Mouse (Mus musculus) frontal cortex, adult (tissue): ENCODE data around the gene Lsm14b.

ENCODE experiments used
- ATAC-seq: cut with Nextera tagmentation; 2 replicates; pipeline ENCODE4 v1.9.2; 2017; ENCODE audit warnings: mild to moderate bottlenecking, moderate library complexity, mixed read lengths; ENCODE audit not compliant: low TSS enrichment

The Lsm14b gene

GRCm38 (mm10) chr2:180053001-180053400, 28.2 kb downstream of the Lsm14b start:
- ATAC-seq, result no peak

- ATAC-seq, result no peak
These were observed 38.7 kb downstream of the Lsm14b start for GRCm38 (mm10) chr2:180063338-180064131.

GRCm38 (mm10) chr2:180069770-180070480, 45.1 kb downstream of the Lsm14b start:
- ATAC-seq, result peak; percentile 41

- peak; percentile 95 for ATAC-seq
These were observed 46.0 kb downstream of the Lsm14b start, which contains the start of gene Mtg2 for GRCm38 (mm10) chr2:180070481-180071453. TSS of gene Mtg2 (plus strand) at chr2:180070588.

- no peak for ATAC-seq
These were observed 46.9 kb downstream of the Lsm14b start for GRCm38 (mm10) chr2:180071671-180072070.

GRCm38 (mm10) chr2:180072886-180073285, 48.1 kb downstream of the Lsm14b start:
- ATAC-seq, result no peak

- ATAC-seq, result no peak
These were observed 52.8 kb downstream of the Lsm14b start for GRCm38 (mm10) chr2:180077622-180078021.

GRCm38 (mm10) chr2:180080680-180081079, 55.9 kb downstream of the Lsm14b start:
- no peak for ATAC-seq

- ATAC-seq, result 0 out of 2 replicates have a peak, but pooled peaks have one; percentile 28
These were observed 58.3 kb downstream of the Lsm14b start for GRCm38 (mm10) chr2:180083063-180083462.

GRCm38 (mm10) chr2:180084565-180084964, 59.8 kb downstream of the Lsm14b start:
- no peak for ATAC-seq
